Mouse (Mus musculus) hematopoietic stem cell, adult 5-6 weeks (primary cell): Measurements from ENCODE around the gene Glis3. TPM values are rescaled to one million over a fixed set of nuclear protein-coding genes. Genes with fewer than 3 reads are reported as not detected.

ENCODE experiments used
- ATAC-seq, 2 experiments: fragments of 125-278 bp in 1 of 2; replicated peaks in 1 of 2; 2 replicates each; pipeline ENCODE4 v1.8.0; 2016 to 2017; ENCODE audit warnings: inconsistent platforms in 2 of 2, mild to moderate bottlenecking in 2 of 2, moderate number of reproducible peaks in 2 of 2, low read depth in 1 of 2, moderate TSS enrichment in 1 of 2; ENCODE audit not compliant: low FRiP score in 2 of 2, poor library complexity in 2 of 2, severe bottlenecking in 2 of 2, insufficient read depth in 1 of 2, low TSS enrichment in 1 of 2
- total RNA-seq: library from RNA; stranded (forward); fragments of 172-1452, 232-1000 nt; gene quantifications from 2 replicates; pipeline ENCODE4 v1.2.3, GENCODE M21; 2017

The Glis3 gene
- total RNA-seq, 1 experiment from 2014 or later = 0.25 TPM

- no peak for ATAC-seq
Observed at GRCm38 (mm10) chr19:28284098-28284569, 395.7 kb downstream of the Glis3 start.

DNA sequence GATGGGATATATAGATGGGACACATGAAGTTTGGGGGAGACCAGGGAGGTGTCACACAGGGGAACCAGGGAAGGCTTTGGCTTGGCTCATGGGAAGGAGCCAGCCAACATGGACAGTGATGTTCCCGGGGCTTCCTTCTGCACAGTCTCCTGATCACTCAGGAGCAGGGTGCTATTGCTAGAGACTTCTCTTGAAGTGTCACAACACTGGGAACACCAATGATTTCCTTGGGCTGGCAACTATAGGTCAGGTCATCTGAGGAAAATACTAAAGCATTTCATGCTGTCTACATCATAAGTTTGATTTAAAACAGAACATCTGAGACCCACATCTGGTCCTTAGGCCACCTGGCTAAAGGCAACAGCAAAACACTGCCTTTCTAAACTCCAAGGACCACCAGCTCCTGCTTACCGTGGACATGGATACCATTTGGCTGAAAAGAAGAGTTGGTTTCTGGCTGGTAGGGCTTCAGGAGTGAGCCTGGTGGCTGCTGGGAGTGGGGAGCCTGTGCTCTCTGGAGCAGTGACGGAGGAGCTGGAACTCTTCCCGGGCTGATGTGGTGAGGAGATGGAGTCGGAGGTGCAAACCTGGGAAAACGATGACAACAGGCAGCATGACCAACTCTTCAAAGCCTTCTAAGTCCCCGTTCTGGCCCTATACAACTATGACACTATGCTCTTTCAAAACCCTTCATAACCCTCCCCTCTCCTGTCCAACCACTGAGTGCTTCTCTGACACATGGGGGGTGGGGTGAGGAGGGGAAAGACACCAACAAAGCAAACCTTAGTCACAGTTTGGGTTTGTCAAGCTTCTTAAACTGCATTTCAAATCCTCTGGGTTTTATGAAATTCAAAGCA lies 396.4 kb downstream of the Glis3 start:
- ATAC-seq = no peak

DNA sequence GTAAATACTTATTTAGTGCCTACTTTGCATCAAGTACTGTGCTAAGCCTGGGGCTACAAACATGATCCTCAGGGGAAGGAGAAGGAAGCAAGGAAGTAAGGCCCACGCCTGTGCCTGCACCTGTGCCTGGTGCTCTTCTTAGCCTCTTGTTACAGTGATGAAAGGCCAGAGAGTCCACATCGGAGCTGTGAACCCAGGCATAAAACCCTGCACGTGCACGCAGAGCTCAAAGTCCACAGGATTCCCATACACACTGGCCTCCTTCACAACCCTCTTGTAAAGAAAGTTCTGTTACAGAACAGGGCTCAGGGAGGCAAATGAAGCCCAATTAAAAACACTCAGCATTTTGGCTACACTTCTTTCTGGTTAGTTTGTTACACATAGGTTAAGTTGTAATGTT lies 398.5 kb downstream of the Glis3 start:
- ATAC-seq = no peak

DNA sequence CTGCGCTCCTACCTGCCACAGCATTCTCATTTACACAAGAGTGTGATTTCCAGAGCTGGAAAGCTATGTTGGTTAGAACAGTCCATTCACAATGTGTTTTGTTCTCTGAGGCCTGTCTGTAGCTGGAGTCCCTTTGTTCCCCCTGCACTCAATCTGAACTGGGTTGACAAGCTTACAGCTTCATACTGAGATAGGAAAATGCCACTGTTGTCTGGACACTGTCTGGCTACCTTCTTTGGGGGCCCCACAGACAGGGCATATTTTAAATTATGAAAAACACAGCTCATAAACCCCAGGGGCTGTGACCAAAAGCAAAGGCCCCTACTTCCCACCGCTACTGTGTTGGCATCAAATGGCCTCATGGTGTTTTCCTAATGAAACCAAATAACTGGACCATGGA lies 402.8 kb downstream of the Glis3 start:
- ATAC-seq = no peak

- ATAC-seq = no peak; a peak in 1 of 4 replicates
Observed at GRCm38 (mm10) chr19:28274501-28274900, 405.4 kb downstream of the Glis3 start.

DNA sequence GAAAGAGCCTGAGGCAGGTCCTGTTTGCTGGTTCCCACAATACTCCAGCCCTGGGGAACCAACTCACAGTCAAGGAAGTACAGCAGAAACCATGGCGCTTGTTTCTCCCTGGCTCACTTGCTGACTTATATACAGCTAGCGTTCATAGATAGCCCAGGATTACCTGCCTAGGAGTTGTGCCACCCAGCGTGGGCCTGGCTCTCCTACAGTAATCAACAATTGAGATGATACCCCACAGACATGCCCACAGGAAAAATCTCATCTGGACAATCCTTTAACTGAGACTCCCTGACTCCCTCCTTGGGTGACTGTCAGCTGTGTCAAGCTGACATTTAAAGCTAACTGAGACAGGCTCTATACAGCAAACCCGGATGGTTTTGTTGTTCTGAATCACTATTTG lies 405.9 kb downstream of the Glis3 start:
- no peak for ATAC-seq

- no peak for ATAC-seq
Observed at GRCm38 (mm10) chr19:28266850-28267249, 413.0 kb downstream of the Glis3 start.

GRCm38 (mm10) chr19:28265776-28266175 lies 414.1 kb downstream of the Glis3 start:
- ATAC-seq = no peak

GRCm38 (mm10) chr19:28258907-28259675 lies 420.8 kb downstream of the Glis3 start:
- ATAC-seq = no peak

DNA sequence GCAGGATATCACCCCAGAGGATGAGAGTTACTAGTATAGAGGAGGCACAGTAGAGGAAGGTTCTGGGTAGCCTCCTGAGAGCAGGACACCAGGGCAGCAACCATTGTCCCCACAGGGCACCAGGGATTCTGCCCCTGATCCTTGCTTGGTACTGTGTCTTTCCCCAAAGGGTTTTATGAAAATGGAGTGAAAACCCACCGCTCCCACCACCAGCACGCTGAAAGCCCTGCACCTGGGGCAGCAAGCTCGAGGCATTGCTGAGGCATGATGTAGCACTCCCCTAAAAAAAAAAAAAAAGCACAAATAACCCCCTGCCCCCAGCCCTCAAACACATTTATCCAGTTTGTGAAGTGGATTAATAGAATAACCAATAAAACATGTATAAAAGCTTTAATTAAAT lies 421.4 kb downstream of the Glis3 start:
- ATAC-seq = no peak

GRCm38 (mm10) chr19:28247345-28247744 lies 432.5 kb downstream of the Glis3 start:
- no peak for ATAC-seq

GRCm38 (mm10) chr19:28246186-28246585 lies 433.7 kb downstream of the Glis3 start:
- no peak for ATAC-seq

GRCm38 (mm10) chr19:28238073-28238472 lies 441.8 kb downstream of the Glis3 start:
- no peak for ATAC-seq

DNA sequence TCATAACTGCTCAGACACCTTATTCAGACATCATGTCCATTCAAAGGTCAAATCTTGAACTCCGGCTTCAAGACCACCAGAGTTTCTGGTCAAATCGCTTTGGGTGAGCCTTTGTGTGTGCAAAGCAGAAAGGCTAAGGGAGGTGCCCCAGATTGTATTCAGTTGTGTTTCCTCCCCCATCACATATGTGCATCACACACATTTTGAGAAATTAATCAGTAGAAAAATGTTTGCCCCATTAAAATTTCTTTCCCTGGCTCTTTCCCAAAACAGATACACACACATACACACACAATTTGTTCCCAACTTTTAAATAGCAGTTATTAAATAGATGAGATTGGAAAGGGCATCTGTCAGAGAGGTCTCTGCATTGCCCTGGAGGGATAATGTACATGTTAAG lies 442.3 kb downstream of the Glis3 start:
- no peak for ATAC-seq

DNA sequence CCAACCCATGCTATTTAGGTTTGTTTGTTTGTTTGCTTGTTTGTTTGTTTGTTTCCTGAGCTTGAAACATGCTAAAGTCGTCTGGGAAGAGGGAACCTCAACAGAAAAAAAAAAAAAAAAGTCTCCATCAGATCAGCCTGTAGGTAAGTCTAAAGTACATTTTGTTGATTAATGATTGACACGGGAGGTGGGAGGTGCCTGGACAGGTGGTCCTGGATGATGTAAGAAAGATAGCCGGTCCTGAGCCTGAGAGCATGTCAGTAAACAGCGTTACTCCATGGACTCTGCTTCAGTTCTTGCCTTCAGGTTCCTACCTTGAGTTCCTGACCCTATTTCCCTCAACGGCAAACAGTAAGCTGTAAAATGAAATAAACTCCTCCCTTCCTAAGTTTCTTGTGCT lies 444.3 kb downstream of the Glis3 start:
- ATAC-seq = no peak

- ATAC-seq = no peak
Observed at GRCm38 (mm10) chr19:28235096-28235495, 444.8 kb downstream of the Glis3 start.

- no peak for ATAC-seq
Observed at GRCm38 (mm10) chr19:28234676-28235075, 445.2 kb downstream of the Glis3 start.

- no peak for ATAC-seq
Observed at GRCm38 (mm10) chr19:28231511-28231910, 448.4 kb downstream of the Glis3 start.
